Mouse (Mus musculus) liver, embryonic 15.5 days (tissue): Measurements from ENCODE around the gene Itpk1. TPM values are rescaled to one million over a fixed set of nuclear protein-coding genes. Genes with fewer than 3 reads are reported as not detected.

Experiments
- ATAC-seq: fragments of 200-750 bp; cut with Nextera tagmentation; 2 replicates; pipeline ENCODE4 v1.8.0; 2017; ENCODE audit warnings: moderate number of reproducible peaks, mild to moderate bottlenecking, moderate library complexity; ENCODE audit not compliant: insufficient read depth
- H3K27ac ChIP-seq: fragments of 300-500 bp; sonication (generic); replicated peaks from 2 replicates; pipeline ENCODE4 v1.5.1; 2015; ENCODE audit warnings: mild to moderate bottlenecking, inconsistent platforms
- H3K27me3 ChIP-seq: fragments of 300-500 bp; sonication (generic); 2 replicates; pipeline ENCODE4 v1.6.1; 2015; ENCODE audit warnings: mild to moderate bottlenecking, inconsistent platforms
- H3K36me3 ChIP-seq: fragments of 300-500 bp; sonication (generic); replicated peaks from 2 replicates; pipeline ENCODE4 v1.6.1; 2015; ENCODE audit warnings: moderate library complexity, mild to moderate bottlenecking, inconsistent platforms
- H3K4me1 ChIP-seq: fragments of 300-500 bp; sonication (generic); replicated peaks from 2 replicates; pipeline ENCODE4 v1.6.1; 2015; ENCODE audit warnings: inconsistent platforms
- H3K4me2 ChIP-seq: fragments of 300-500 bp; sonication (generic); 2 replicates; pipeline ENCODE4 v1.6.1; 2015; ENCODE audit warnings: moderate library complexity, mild to moderate bottlenecking, inconsistent platforms
- H3K4me3 ChIP-seq: fragments of 300-500 bp; sonication (generic); replicated peaks from 2 replicates; pipeline ENCODE4 v1.5.1; 2015; ENCODE audit warnings: mild to moderate bottlenecking, inconsistent platforms
- H3K9ac ChIP-seq: fragments of 300-500 bp; sonication (generic); 2 replicates; pipeline ENCODE4 v1.6.1; 2015; ENCODE audit warnings: moderate library complexity, mild to moderate bottlenecking, inconsistent platforms
- H3K9me3 ChIP-seq: fragments of 300-500 bp; sonication (generic); replicated peaks from 2 replicates; pipeline ENCODE4 v1.6.1; 2016; ENCODE audit warnings: inconsistent platforms
- WGBS: fragments of 180-500 bp; shearing (Covaris S2); methylation state at CpG from one replicate; pipeline ENCODE4 v1.1.7; 2015; ENCODE audit warnings: mixed read lengths; ENCODE audit not compliant: insufficient replicate concordance; 5-methylcytosine and 5-hydroxymethylcytosine counted together
- polyA plus RNA-seq: library from polyadenylated mRNA; unstranded; fragments of >200 nt; fragmentation: Nextera tagmentation; extraction: Ambion mirVana; gene quantifications from 2 replicates; pipeline ENCODE4 v1.2.1, GENCODE M21; 2015

Gene Itpk1
- polyA plus RNA-seq, 1 experiment from 2014 or later = 4.0 TPM

DNA sequence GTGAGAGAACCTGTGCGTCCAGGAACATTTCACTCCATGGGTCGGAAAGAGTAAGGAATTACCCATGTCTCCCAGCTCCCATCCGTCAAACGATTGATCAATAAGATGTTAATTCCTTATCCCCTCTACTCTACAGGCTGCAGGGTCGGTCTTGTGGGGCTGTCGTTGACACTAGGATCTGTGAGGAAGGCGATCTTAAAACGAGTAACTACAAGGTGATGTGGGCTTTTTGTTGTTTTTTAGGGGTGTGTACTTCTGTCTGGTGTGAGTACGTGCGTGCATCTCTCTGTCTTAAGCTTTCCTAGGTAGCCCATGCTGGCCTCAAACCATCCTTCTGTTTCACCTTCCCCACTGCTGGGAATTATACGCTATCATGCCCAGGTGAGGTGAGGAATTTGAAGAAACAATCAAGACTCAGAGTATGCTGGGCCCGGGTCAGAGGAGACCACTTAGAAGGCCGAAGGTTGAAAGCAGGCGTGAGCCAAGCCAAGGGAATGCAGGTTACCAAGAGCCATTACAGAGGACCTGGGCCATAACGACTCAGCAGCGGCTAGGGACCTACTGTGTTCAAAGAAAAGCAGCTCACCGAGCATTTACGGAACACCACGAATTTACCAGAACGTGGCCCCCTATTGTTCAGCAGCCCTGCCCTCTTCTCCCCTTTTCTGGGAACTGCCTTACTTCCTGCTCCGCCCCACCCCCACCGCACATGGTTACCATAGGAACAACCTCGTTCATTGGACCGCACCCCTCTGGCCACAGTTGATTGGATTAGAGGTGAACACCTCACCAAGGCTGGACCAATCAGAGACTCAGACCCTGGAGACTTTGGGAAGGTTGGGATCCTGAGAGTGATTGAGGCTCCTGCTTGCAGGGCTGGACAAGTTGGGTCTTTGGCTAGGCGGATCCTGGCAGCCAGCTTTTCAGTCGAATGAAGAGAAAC, 25.4 kb upstream of the Itpk1 start:
- H3K9me3 ChIP-seq = no peaks in the 10 kb centered on the region
- H3K4me1 ChIP-seq = peaks cover 29% of the 10 kb centered on the region
- H3K27me3 ChIP-seq = no peaks in the 10 kb centered on the region
- ATAC-seq = peak; percentile 79
- H3K36me3 ChIP-seq = no peaks in the 10 kb centered on the region
- H3K4me2 ChIP-seq = peak overlapping the region; percentile 55
- peak overlapping the region; percentile 24 for H3K4me3 ChIP-seq
- H3K9ac ChIP-seq = no peak overlapping the region
- no peak overlapping the region for H3K27ac ChIP-seq
- WGBS = 36% methylated on average over 26 of the region's 26 CpGs

DNA sequence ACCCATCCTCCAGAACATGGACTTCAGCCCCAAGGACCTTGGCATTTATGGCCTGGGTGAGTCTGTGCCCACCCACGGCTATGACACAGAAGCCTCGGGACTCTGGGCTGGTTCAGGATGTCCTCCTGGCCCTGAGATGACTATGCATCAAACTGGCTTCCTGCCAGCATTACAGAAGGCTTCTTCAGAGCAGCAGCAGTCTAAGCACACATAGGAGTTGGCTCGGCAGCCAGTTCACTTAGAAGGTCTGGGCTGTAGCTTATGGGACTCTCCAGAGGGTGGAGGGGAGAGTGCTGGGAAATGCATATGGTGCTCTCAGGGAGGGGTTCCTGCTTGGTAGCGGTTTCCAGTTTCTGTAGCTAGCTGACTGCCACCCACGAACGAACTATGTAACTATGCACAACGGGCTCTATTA, 21.0 kb upstream of the Itpk1 start:
- Histone ChIP-seq H3K9ac (no peak overlapping the region), H3K4me2 (no peak overlapping the region)
- no peak for ATAC-seq

DNA sequence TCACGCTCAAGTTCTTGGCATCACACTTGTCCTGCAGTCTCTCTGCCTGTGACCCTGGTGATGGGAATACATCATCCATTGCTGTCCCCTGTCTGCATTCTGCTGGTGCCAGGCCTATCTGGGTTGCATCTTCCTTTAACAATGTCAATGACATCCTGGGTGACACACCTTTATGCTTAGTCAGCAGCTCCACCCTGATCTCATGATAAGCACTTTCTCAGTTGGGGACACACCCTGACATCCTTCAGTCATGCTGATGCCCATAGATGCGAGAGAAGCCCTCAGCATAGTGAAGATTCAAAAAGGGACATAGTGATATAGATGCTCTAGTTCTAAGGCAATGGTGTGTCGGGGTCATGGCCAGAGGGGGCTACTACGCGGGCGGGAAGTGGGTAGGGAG, 20.4 kb upstream of the Itpk1 start:
- H3K9me3 ChIP-seq = no peaks in the 10 kb centered on the region
- 77% methylated on average over 6 of the region's 6 CpGs for WGBS
- H3K27me3 ChIP-seq = 0 out of 2 replicates have a peak, but pooled peaks cover 4% of the 10 kb centered on the region
- no peak overlapping the region for H3K9ac ChIP-seq
- no peak overlapping the region for H3K4me2 ChIP-seq
- no peak overlapping the region for H3K4me3 ChIP-seq
- no peak overlapping the region for H3K27ac ChIP-seq
- no peaks in the 10 kb centered on the region for H3K36me3 ChIP-seq
- H3K4me1 ChIP-seq = peaks cover 11% of the 10 kb centered on the region
- ATAC-seq = no peak

More for the DNA sequence above, 21.0 kb upstream of the Itpk1 start:
- Histone ChIP-seq H3K4me1 (peaks cover 17% of the 10 kb centered on the region), H3K4me3 (no peak overlapping the region), H3K36me3 (no peaks in the 10 kb centered on the region), H3K27ac (no peak overlapping the region), H3K9me3 (no peaks in the 10 kb centered on the region), H3K27me3 (0 out of 2 replicates have a peak, but pooled peaks cover 3% of the 10 kb centered on the region)
- 54% methylated on average over 7 of the region's 7 CpGs for WGBS

DNA sequence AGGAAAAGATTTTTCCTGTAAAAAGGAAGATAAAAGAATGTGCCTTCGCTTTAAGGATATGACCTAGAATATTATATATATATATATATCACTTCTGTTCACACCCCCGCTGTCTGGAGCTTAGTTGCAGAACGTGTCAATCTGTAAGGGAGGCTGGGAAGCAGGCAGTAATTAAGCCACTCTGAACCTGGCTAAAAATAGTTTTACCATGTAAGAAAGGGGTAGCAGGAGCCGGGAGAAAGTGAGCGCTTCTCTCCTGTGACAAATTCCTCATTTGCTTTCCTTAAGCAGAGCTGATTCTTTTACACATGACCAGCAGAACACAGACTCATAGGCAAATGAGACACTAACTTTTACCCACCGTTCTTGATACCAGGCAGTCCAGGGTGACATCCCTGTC, 19.1 kb upstream of the Itpk1 start:
- Histone ChIP-seq H3K4me2 (no peak overlapping the region), H3K4me1 (peaks cover 5% of the 10 kb centered on the region; the same call in 1 of the 2 replicates), H3K27me3 (0 out of 2 replicates have a peak, but pooled peaks cover 4% of the 10 kb centered on the region), H3K27ac (no peak overlapping the region), H3K4me3 (no peak overlapping the region), H3K9ac (no peak overlapping the region), H3K9me3 (no peaks in the 10 kb centered on the region), H3K36me3 (no peaks in the 10 kb centered on the region)
- ATAC-seq = no peak
- WGBS = 47% methylated on average over 6 of the region's 6 CpGs

DNA sequence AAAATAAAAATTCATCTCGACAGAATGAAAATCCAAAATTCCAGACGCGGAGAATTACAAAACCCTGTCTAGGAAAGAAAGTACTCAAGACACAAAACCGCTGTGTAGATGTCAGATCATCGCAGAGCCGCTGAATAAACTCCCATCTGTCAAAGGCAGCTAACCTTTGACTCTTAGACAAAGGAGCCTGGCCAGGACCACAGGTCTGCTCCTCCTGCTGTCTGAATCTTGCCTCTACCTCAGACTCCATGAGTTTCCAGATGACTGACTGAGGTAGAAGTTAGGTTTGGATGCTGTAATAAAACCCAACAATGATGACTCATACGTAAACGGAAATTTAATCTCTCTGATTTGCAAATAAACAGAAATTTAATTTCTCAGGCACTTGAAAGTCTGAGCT, 18.2 kb upstream of the Itpk1 start:
- no peak overlapping the region for H3K9ac ChIP-seq
- H3K27me3 ChIP-seq = 0 out of 2 replicates have a peak, but pooled peaks cover 4% of the 10 kb centered on the region
- H3K4me3 ChIP-seq = no peak overlapping the region
- no peaks in the 10 kb centered on the region for H3K9me3 ChIP-seq
- 68% methylated on average over 8 of the region's 8 CpGs for WGBS
- no peak for ATAC-seq
- no peak overlapping the region for H3K4me2 ChIP-seq
- H3K4me1 ChIP-seq = peaks cover 5% of the 10 kb centered on the region; the same call in 1 of the 2 replicates
- no peaks in the 10 kb centered on the region for H3K36me3 ChIP-seq
- no peak overlapping the region for H3K27ac ChIP-seq

DNA sequence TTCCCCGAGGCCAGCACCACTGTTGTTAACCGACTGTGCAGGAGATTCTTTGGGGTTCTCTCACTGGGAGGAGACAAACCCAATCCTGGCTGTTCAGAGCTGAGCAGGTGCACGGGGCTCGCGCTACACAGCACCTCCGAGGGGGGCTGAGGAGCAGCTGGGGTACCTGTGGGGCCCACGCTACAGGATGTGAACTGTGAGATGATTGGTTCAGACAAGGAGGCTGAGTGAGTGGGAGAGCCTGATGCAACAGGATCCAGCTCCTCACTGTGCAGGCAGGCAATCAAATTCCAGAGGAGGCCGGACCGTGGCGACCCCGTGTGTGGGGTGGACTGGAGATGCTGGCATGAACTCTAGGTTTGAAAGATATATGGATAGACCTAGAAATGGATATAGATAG, 17.7 kb upstream of the Itpk1 start:
- no peak for ATAC-seq

DNA sequence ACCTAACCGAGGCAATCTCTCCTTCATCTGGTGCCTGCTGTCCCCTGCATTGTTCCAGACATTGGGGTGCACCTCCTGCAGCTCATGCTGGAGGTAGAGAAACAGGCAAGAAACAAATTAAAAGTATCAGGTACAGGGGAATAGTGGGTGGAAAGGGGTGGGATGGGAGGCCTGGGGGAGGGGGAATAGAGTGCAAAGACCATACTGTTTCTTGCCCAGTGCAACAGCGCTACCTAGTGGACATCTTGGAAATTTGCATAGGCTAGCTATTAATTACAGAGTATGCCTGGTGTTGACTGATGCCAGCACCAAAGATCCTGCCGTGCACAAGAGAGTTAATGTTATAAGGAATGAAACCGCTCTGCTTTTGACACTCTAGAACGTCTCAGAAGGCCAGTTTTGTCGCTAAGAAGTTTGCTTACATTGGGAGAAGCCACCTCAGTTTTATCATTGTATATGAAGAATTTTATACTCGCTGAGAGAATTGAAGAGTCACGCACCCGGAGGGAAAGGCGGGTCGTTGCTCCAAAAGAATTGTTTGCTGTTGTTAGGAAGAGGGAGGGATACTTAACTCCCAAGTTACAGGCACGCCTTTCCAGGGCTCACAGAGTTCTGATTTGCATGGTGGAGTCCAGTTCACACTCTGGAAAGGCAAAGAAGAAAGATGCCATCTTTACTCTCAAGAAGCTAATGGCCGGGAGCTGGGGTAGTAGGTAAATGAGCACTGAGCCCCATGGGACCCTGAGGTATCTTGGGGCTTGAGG, 15.0 kb upstream of the Itpk1 start:
- no peak for ATAC-seq
- H3K9ac ChIP-seq = no peak overlapping the region
- WGBS = 32% methylated on average over 13 of the region's 13 CpGs

More for the DNA sequence above, 17.7 kb upstream of the Itpk1 start:
- Histone ChIP-seq H3K4me2 (no peak overlapping the region), H3K9ac (no peak overlapping the region), H3K4me1 (peaks cover 5% of the 10 kb centered on the region; the same call in 1 of the 2 replicates), H3K27ac (no peak overlapping the region), H3K27me3 (0 out of 2 replicates have a peak, but pooled peaks cover 4% of the 10 kb centered on the region), H3K9me3 (no peaks in the 10 kb centered on the region), H3K4me3 (no peak overlapping the region), H3K36me3 (no peaks in the 10 kb centered on the region)
- 70% methylated on average over 11 of the region's 11 CpGs for WGBS

DNA sequence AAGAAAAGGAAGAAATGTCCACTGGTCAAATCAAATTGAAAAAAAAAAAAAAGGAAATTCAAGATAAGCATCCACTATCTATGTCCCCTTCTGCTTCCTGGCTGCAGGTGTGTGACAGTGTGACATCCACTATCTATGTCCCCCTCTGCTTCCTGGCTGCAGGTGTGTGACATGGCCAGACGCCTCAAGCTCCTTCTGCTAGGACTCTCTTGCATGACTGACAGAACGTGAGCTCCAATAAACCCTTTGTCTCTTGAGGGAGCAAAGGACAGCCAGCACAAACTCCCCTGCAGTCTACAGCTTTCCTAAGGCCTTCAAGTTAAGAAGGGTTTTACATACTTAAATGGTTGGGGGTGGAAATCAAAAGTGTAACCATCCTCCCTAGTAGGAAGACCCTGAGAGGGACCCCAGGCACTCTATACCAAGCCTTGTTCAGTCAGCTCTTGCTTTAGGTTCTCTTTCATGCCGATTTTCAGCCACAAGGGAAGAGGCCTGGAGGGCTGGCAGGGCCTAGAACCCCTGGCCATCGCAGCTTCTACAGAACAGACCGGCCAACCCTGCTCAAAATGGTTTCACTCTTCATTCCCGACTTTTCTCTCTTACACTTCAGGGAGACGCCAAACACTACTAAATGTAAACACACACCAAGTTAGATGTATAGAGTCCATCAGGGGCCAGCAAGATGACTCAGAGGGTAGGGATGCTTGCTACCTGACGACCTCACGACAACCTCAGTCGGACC, 10.1 kb upstream of the Itpk1 start:
- Histone ChIP-seq H3K27ac (no peak overlapping the region), H3K27me3 (no peaks in the 10 kb centered on the region), H3K9ac (no peak overlapping the region), H3K4me3 (no peak overlapping the region), H3K36me3 (no peaks in the 10 kb centered on the region), H3K4me2 (no peak overlapping the region), H3K4me1 (no peaks in the 10 kb centered on the region), H3K9me3 (no peaks in the 10 kb centered on the region)
- ATAC-seq = no peak
- 66% methylated on average over 10 of the region's 10 CpGs for WGBS

More for the DNA sequence above, 15.0 kb upstream of the Itpk1 start:
- Histone ChIP-seq H3K9me3 (no peaks in the 10 kb centered on the region), H3K27me3 (0 out of 2 replicates have a peak, but pooled peaks cover 4% of the 10 kb centered on the region), H3K36me3 (no peaks in the 10 kb centered on the region), H3K27ac (no peak overlapping the region), H3K4me1 (no peaks in the 10 kb centered on the region), H3K4me3 (no peak overlapping the region), H3K4me2 (no peak overlapping the region)

DNA sequence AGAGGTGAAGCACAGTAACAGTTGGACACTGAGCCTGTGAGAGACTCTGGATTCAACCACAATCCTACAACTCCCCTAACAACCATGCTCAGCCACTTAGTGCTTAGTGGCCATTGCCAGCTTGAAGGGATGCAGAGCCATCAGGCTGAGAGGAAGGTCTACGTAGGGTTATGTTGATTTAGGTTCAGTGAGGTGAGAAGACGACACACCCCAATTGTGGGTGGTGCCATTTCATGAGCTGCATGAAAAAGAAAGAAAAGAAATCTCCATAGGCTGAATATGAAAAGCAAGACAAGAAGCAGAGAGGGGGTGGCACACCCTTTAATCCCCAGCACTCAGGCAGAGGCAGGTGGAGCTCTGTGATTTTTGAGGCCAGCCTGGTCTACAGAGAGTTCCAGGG, 9.4 kb upstream of the Itpk1 start:
- H3K27ac ChIP-seq = no peak overlapping the region
- no peak for ATAC-seq
- no peak overlapping the region for H3K4me2 ChIP-seq
- no peaks in the 10 kb centered on the region for H3K36me3 ChIP-seq
- WGBS = 60% methylated on average over 2 of the region's 2 CpGs
- no peaks in the 10 kb centered on the region for H3K4me1 ChIP-seq
- H3K9ac ChIP-seq = no peak overlapping the region
- no peak overlapping the region for H3K4me3 ChIP-seq
- no peaks in the 10 kb centered on the region for H3K9me3 ChIP-seq
- H3K27me3 ChIP-seq = no peaks in the 10 kb centered on the region

DNA sequence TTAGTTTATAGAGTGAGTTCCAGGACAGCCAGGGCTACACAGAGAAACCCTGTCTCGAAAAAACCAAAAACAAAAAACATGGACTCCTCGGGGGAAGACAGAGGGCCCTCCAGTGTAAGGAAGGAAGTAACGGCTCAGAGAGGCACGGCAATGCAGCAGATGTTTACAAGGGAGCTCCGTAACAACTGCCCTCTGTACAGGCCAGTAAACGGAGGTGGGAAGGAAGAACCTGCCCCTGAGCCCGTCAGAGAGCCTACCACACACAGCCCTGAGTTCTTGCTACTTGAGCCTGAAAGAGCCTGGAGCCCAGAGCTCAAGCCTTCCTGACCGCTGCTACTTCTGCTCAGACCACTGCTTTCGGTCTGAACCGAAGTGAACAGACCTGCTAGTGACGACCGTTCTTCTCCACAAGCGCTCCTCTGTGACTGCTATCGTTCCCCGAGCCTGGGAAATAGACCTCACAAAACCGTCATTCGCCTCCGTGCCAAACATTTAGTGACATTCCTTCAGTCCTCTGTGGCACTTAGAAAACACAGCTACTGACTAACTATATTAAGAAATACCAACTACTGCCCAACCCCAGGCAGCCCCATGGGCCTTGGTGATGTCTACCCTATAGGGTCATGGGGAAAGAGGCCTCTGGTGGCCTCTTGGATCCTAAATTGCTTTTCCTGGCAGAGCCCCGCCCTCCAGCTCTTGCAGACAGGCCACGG, 8.6 kb upstream of the Itpk1 start:
- ATAC-seq = 0 out of 2 replicates have a peak, but pooled peaks have one; percentile 22
- 0 out of 2 replicates have a peak, but pooled peaks cover under 1% of the 10 kb centered on the region for H3K27me3 ChIP-seq

More for the DNA sequence above, 8.6 kb upstream of the Itpk1 start:
- 0 out of 2 replicates have a peak overlapping the region, but pooled peaks have one; percentile 14 for H3K27ac ChIP-seq
- H3K4me1 ChIP-seq = no peaks in the 10 kb centered on the region
- H3K36me3 ChIP-seq = no peaks in the 10 kb centered on the region
- H3K9me3 ChIP-seq = no peaks in the 10 kb centered on the region
- WGBS = 42% methylated on average over 20 of the region's 20 CpGs
- H3K4me2 ChIP-seq = peak overlapping the region; percentile 7; the same call in 1 of the 2 replicates
- H3K9ac ChIP-seq = no peak overlapping the region
- H3K4me3 ChIP-seq = no peak overlapping the region
